Mouse (Mus musculus) urinary bladder, postnatal 25 days (tissue): ENCODE results near the gene Dhx37.
A peak's percentile ranks its signal among the peaks of the same experiment; 100 is the strongest.
"Not testable (repeated sequence)": the region's sequence is repeated elsewhere in the genome, so short reads cannot be mapped to it uniquely, and the experiment has no call there.

Experiments
- DNase-seq: peaks from one replicate; pipeline ENCODE4 v3.0.0; 2022; ENCODE audit warnings: low spot score

Gene Dhx37

GRCm38 (mm10) chr5:125407910-125408575 is 25.9 kb downstream of the Dhx37 start:
- no peak for DNase-seq

- no peak for DNase-seq
These were observed 26.7 kb downstream of the Dhx37 start for GRCm38 (mm10) chr5:125407020-125407830.

- DNase-seq: peak; percentile 55
These were observed 27.5 kb downstream of the Dhx37 start for GRCm38 (mm10) chr5:125406322-125407016.

GRCm38 (mm10) chr5:125405546-125406248 is 28.2 kb downstream of the Dhx37 start:
- peak; percentile 83 for DNase-seq

- peak; percentile 49 for DNase-seq
These were observed 28.9 kb downstream of the Dhx37 start for GRCm38 (mm10) chr5:125404903-125405545.

- DNase-seq: no peak
These were observed 29.4 kb downstream of the Dhx37 start for GRCm38 (mm10) chr5:125404536-125404902.

GRCm38 (mm10) chr5:125403481-125404465 is 30.1 kb downstream of the Dhx37 start:
- DNase-seq: peak; percentile 52

- DNase-seq: no peak
These were observed 30.9 kb downstream of the Dhx37 start for GRCm38 (mm10) chr5:125402991-125403390.

GRCm38 (mm10) chr5:125402476-125402875 is 31.4 kb downstream of the Dhx37 start:
- DNase-seq: no peak

GRCm38 (mm10) chr5:125400903-125401302 is 33.0 kb downstream of the Dhx37 start:
- no peak for DNase-seq

GRCm38 (mm10) chr5:125395008-125395407 is 38.9 kb downstream of the Dhx37 start:
- DNase-seq: no peak

- DNase-seq: peak; percentile 71
These were observed 40.0 kb downstream of the Dhx37 start for GRCm38 (mm10) chr5:125393622-125394603.

- DNase-seq: peak; percentile 95
These were observed 40.8 kb downstream of the Dhx37 start for GRCm38 (mm10) chr5:125392977-125393621.

- no peak for DNase-seq
These were observed 41.3 kb downstream of the Dhx37 start for GRCm38 (mm10) chr5:125392618-125392976.

- DNase-seq: not testable (repeated sequence)
These were observed 41.7 kb downstream of the Dhx37 start for GRCm38 (mm10) chr5:125392176-125392575.

GRCm38 (mm10) chr5:125391609-125392008 is 42.3 kb downstream of the Dhx37 start:
- peak; percentile 41 for DNase-seq

- DNase-seq: no peak
These were observed 42.9 kb downstream of the Dhx37 start for GRCm38 (mm10) chr5:125390906-125391477.
